Mouse (Mus musculus) midbrain, embryonic 12.5 days (tissue): ENCODE measurements around the gene Lrrn2. TPM values are rescaled to one million over a fixed set of nuclear protein-coding genes. Genes with fewer than 3 reads are reported as not detected.

Experiments used
- ATAC-seq: fragments of 200-750 bp; cut with Nextera tagmentation; 2 replicates; pipeline ENCODE4 v1.8.0; 2017; ENCODE audit warnings: low read depth, moderate TSS enrichment, moderate library complexity; ENCODE audit not compliant: low FRiP score
- H3K27ac ChIP-seq: fragments of 300-500 bp; sonication (generic); replicated peaks from 2 replicates; pipeline ENCODE4 v1.5.1; 2016; ENCODE audit warnings: mild to moderate bottlenecking
- H3K27me3 ChIP-seq: fragments of 300-500 bp; sonication (generic); 2 replicates; pipeline ENCODE4 v1.6.1; 2016; ENCODE audit warnings: mild to moderate bottlenecking
- H3K36me3 ChIP-seq: fragments of 300-500 bp; sonication (generic); 2 replicates; pipeline ENCODE4 v1.6.1; 2016
- H3K4me1 ChIP-seq: fragments of 300-500 bp; sonication (generic); 2 replicates; pipeline ENCODE4 v1.6.1; 2016
- H3K4me2 ChIP-seq: fragments of 300-500 bp; sonication (generic); replicated peaks from 2 replicates; pipeline ENCODE4 v1.6.1; 2016; ENCODE audit warnings: mild to moderate bottlenecking, moderate library complexity
- H3K4me3 ChIP-seq: fragments of 300-500 bp; sonication (generic); 2 replicates; pipeline ENCODE4 v1.5.1; 2016; ENCODE audit warnings: mild to moderate bottlenecking
- H3K9ac ChIP-seq: fragments of 300-500 bp; sonication (generic); replicated peaks from 2 replicates; pipeline ENCODE4 v1.6.1; 2016; ENCODE audit warnings: mild to moderate bottlenecking, moderate library complexity
- H3K9me3 ChIP-seq: fragments of 300-500 bp; sonication (generic); 2 replicates; pipeline ENCODE4 v1.6.1; 2016; ENCODE audit warnings: mild to moderate bottlenecking
- WGBS: fragments of 180-500 bp; shearing (Covaris S2); methylation state at CpG from one replicate; pipeline ENCODE4 v1.1.7; 2016; 5-methylcytosine and 5-hydroxymethylcytosine counted together
- polyA plus RNA-seq: library from polyadenylated mRNA; unstranded; fragments of >200 nt; fragmentation: Nextera tagmentation; extraction: Ambion mirVana; gene quantifications from 2 replicates; pipeline ENCODE4 v1.2.1, GENCODE M21; 2016

Lrrn2 gene
- polyA plus RNA-seq, 1 experiment from 2014 or later = 19.6 TPM

GRCm38 (mm10) chr1:132853312-132853711 lies 26.8 kb upstream of the Lrrn2 start:
- H3K9ac ChIP-seq = no peak overlapping the region
- ATAC-seq = no peak
- H3K9me3 ChIP-seq = peaks cover 7% of the 10 kb centered on the region; the same call in 1 of the 2 replicates
- no peak overlapping the region for H3K4me2 ChIP-seq
- no peaks in the 10 kb centered on the region for H3K36me3 ChIP-seq
- peaks cover 4% of the 10 kb centered on the region for H3K4me1 ChIP-seq
- H3K4me3 ChIP-seq = no peak overlapping the region
- H3K27me3 ChIP-seq = no peaks in the 10 kb centered on the region
- no peak overlapping the region for H3K27ac ChIP-seq
- 28% methylated on average over 8 of the region's 8 CpGs for WGBS

GRCm38 (mm10) chr1:132858516-132859383 lies 21.3 kb upstream of the Lrrn2 start:
- Histone ChIP-seq H3K4me2 (no peak overlapping the region), H3K9ac (no peak overlapping the region), H3K9me3 (no peaks in the 10 kb centered on the region), H3K27me3 (no peaks in the 10 kb centered on the region), H3K27ac (0 out of 2 replicates have a peak overlapping the region, but pooled peaks have one; percentile 52), H3K4me1 (peaks cover 18% of the 10 kb centered on the region), H3K4me3 (no peak overlapping the region), H3K36me3 (no peaks in the 10 kb centered on the region)
- ATAC-seq = peak; percentile 74
- 21% methylated on average over 5 of the region's 5 CpGs for WGBS

GRCm38 (mm10) chr1:132864220-132864619 lies 15.9 kb upstream of the Lrrn2 start:
- Histone ChIP-seq H3K4me1 (peaks cover 5% of the 10 kb centered on the region; the same call in 1 of the 2 replicates), H3K27ac (no peak overlapping the region), H3K9me3 (no peaks in the 10 kb centered on the region), H3K27me3 (no peaks in the 10 kb centered on the region), H3K36me3 (no peaks in the 10 kb centered on the region), H3K4me2 (no peak overlapping the region), H3K9ac (no peak overlapping the region), H3K4me3 (no peak overlapping the region)
- no peak for ATAC-seq
- 83% methylated on average over 2 of the region's 2 CpGs for WGBS

- H3K4me3 ChIP-seq = no peak overlapping the region
- H3K9me3 ChIP-seq = no peaks in the 10 kb centered on the region
- H3K27ac ChIP-seq = no peak overlapping the region
- WGBS = 86% methylated on average over 4 of the region's 4 CpGs
- no peaks in the 10 kb centered on the region for H3K36me3 ChIP-seq
- ATAC-seq = no peak
- no peaks in the 10 kb centered on the region for H3K27me3 ChIP-seq
- H3K4me1 ChIP-seq = no peaks in the 10 kb centered on the region
- no peak overlapping the region for H3K9ac ChIP-seq
- H3K4me2 ChIP-seq = no peak overlapping the region
Measured at GRCm38 (mm10) chr1:132865585-132865984, 14.5 kb upstream of the Lrrn2 start.

- Histone ChIP-seq H3K9me3 (no peaks in the 10 kb centered on the region), H3K4me1 (no peaks in the 10 kb centered on the region), H3K4me2 (no peak overlapping the region), H3K27me3 (no peaks in the 10 kb centered on the region; the same call in 1 of the 2 replicates), H3K27ac (no peak overlapping the region), H3K4me3 (no peak overlapping the region), H3K9ac (no peak overlapping the region), H3K36me3 (no peaks in the 10 kb centered on the region)
- 55% methylated on average over 7 of the region's 7 CpGs for whole genome bisulfite sequencing
- no peak for ATAC-seq
Measured at GRCm38 (mm10) chr1:132870327-132870726, 9.7 kb upstream of the Lrrn2 start.

- Histone ChIP-seq H3K9me3 (no peaks in the 10 kb centered on the region), H3K4me3 (no peak overlapping the region), H3K4me2 (no peak overlapping the region), H3K4me1 (peaks cover 29% of the 10 kb centered on the region), H3K27ac (0 out of 2 replicates have a peak overlapping the region, but pooled peaks have one; percentile 85), H3K9ac (0 out of 2 replicates have a peak overlapping the region, but pooled peaks have one; percentile 82), H3K36me3 (no peaks in the 10 kb centered on the region), H3K27me3 (peaks cover 37% of the 10 kb centered on the region)
- 11% methylated on average over 11 of the region's 11 CpGs for whole genome bisulfite sequencing
- no peak for ATAC-seq
Measured at GRCm38 (mm10) chr1:132878951-132879610, 992 bp upstream of the Lrrn2 start.

- peaks cover 29% of the 10 kb centered on the region for H3K4me1 ChIP-seq
- H3K36me3 ChIP-seq = no peaks in the 10 kb centered on the region
- peak overlapping the region; percentile 85 for H3K27ac ChIP-seq
- peak overlapping the region; percentile 79 for H3K4me3 ChIP-seq
- peaks cover 37% of the 10 kb centered on the region for H3K27me3 ChIP-seq
- peak; percentile 3; the same call in 1 of the 2 replicates for ATAC-seq
- 5% methylated on average over 8 of the region's 8 CpGs for WGBS
- H3K4me2 ChIP-seq = peak overlapping the region; percentile 87
- H3K9me3 ChIP-seq = no peaks in the 10 kb centered on the region
- H3K9ac ChIP-seq = peak overlapping the region; percentile 82
Measured at GRCm38 (mm10) chr1:132879801-132880160, 292 bp upstream of the Lrrn2 start.

GRCm38 (mm10) chr1:132881041-132881761 lies 1.1 kb downstream of the Lrrn2 start:
- under 1% methylated on average over 28 of the region's 28 CpGs for WGBS

GRCm38 (mm10) chr1:132881836-132882235 lies 1.8 kb downstream of the Lrrn2 start:
- peaks cover 37% of the 10 kb centered on the region for H3K27me3 ChIP-seq
- H3K4me3 ChIP-seq = peak overlapping the region; percentile 79
- peak overlapping the region; percentile 87 for H3K4me2 ChIP-seq
- WGBS = 35% methylated on average over 9 of the region's 9 CpGs
- H3K9me3 ChIP-seq = no peaks in the 10 kb centered on the region
- ATAC-seq = no peak
- peak overlapping the region; percentile 85 for H3K27ac ChIP-seq
- H3K9ac ChIP-seq = peak overlapping the region; percentile 82; the same call in 1 of the 2 replicates
- H3K4me1 ChIP-seq = peaks cover 41% of the 10 kb centered on the region
- no peaks in the 10 kb centered on the region for H3K36me3 ChIP-seq

More at GRCm38 (mm10) chr1:132881041-132881761, 1.1 kb downstream of the Lrrn2 start:
- Histone ChIP-seq H3K9ac (peak overlapping the region; percentile 82), H3K36me3 (no peaks in the 10 kb centered on the region), H3K27ac (peak overlapping the region; percentile 85), H3K27me3 (peaks cover 37% of the 10 kb centered on the region), H3K4me2 (peak overlapping the region; percentile 87), H3K9me3 (no peaks in the 10 kb centered on the region), H3K4me1 (peaks cover 36% of the 10 kb centered on the region), H3K4me3 (peak overlapping the region; percentile 79)
- peak; percentile 59 for ATAC-seq

- WGBS = 47% methylated on average over 4 of the region's 4 CpGs
Measured at GRCm38 (mm10) chr1:132885701-132886100, 5.6 kb downstream of the Lrrn2 start.

GRCm38 (mm10) chr1:132886626-132887025 lies 6.6 kb downstream of the Lrrn2 start:
- Histone ChIP-seq H3K36me3 (no peaks in the 10 kb centered on the region), H3K4me3 (no peak overlapping the region), H3K27me3 (peaks cover 17% of the 10 kb centered on the region), H3K4me1 (peaks cover 30% of the 10 kb centered on the region), H3K9me3 (no peaks in the 10 kb centered on the region), H3K27ac (no peak overlapping the region), H3K4me2 (no peak overlapping the region), H3K9ac (no peak overlapping the region)
- ATAC-seq = no peak
- 69% methylated on average over 4 of the region's 4 CpGs for WGBS

More at GRCm38 (mm10) chr1:132885701-132886100, 5.6 kb downstream of the Lrrn2 start:
- ATAC-seq = no peak
- peaks cover 18% of the 10 kb centered on the region for H3K27me3 ChIP-seq
- H3K4me2 ChIP-seq = no peak overlapping the region
- H3K4me3 ChIP-seq = no peak overlapping the region
- no peaks in the 10 kb centered on the region for H3K36me3 ChIP-seq
- H3K27ac ChIP-seq = no peak overlapping the region
- no peak overlapping the region for H3K9ac ChIP-seq
- peaks cover 35% of the 10 kb centered on the region for H3K4me1 ChIP-seq
- H3K9me3 ChIP-seq = no peaks in the 10 kb centered on the region
